Mouse (Mus musculus) megakaryocyte, embryonic 14.5 days (primary cell): ENCODE results near the gene Dnm3.
"Not testable (repeated sequence)": the region's sequence is repeated elsewhere in the genome, so short reads cannot be mapped to it uniquely, and the experiment has no call there.

Source experiments
- FLI1 ChIP-seq: IDR thresholded peaks from 2 replicates; pipeline ENCODE4 v1.6.1; 2012; ENCODE audit warnings: low read length, inconsistent platforms, mixed read lengths
- GATA1 ChIP-seq: IDR thresholded peaks from 3 replicates; pipeline ENCODE4 v1.6.1; 2012; ENCODE audit warnings: mixed read lengths, low read length, inconsistent platforms, borderline replicate concordance

DNA sequence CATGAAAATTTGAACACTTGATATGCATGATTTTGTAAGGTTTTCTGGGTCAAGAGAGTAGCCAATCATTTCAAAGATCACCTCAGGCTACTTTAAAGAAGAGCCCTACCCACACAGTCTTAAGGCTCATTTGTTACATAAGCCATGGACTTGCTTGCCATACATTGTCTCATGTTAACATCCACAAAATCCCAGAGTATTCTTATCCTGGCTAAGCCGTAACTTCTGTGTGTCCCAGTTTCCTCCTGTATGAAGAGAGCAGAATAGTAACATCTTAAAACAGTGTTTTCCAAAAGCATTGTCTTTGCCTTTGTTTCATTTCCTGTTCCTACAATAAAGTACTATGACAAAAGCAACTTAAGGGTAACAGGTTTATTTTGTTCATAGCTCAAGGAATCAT is 104.8 kb downstream of the Dnm3 start:
- not testable (repeated sequence) for TF ChIP-seq GATA1, FLI1
